8 mouse cellular contexts compared by ENCODE assay signal in genomic region chr5:66069470-66070144, GRCm38 (mm10).
A peak's percentile ranks its signal among the peaks of the same experiment; 100 is the strongest.
DNase-seq lines count a peak whose midpoint lies in the region; ATAC-seq lines count a peak whose summit lies in the region.

No protein-coding gene starts in this region.

- H3K36me3 ChIP-seq in embryonic facial prominence, embryonic 13.5 days, result no peaks in the 10 kb centered on the region
- no peaks in the 10 kb centered on the region for H3K36me3 ChIP-seq in limb, embryonic 12.5 days
- H3K36me3 ChIP-seq in midbrain, embryonic 11.5 days (ENCODE audit: control insufficient read depth, insufficient read depth, low read length), result no peaks in the 10 kb centered on the region
- no peaks in the 10 kb centered on the region for H3K36me3 ChIP-seq in splenic B cell, adult 2 months (ENCODE audit: control insufficient read depth, insufficient read depth, low read length, poor library complexity, severe bottlenecking)

- H3K27ac ChIP-seq in embryonic facial prominence, embryonic 13.5 days, result no peak overlapping the region
- H3K27ac ChIP-seq in limb, embryonic 12.5 days, result no peak overlapping the region
- no peak overlapping the region for H3K27ac ChIP-seq in midbrain, embryonic 11.5 days (ENCODE audit: low read depth, low read length)

- peak overlapping the region; percentile 88 for H3K4me2 ChIP-seq in embryonic facial prominence, embryonic 13.5 days
- H3K4me2 ChIP-seq in limb, embryonic 12.5 days, result peak overlapping the region; percentile 69
- peak overlapping the region; percentile 64 for H3K4me2 ChIP-seq in midbrain, embryonic 11.5 days

- H3K4me3 ChIP-seq in embryonic facial prominence, embryonic 13.5 days, result peak overlapping the region; percentile 46
- peak overlapping the region; percentile 43 for H3K4me3 ChIP-seq in limb, embryonic 12.5 days (replicated peaks)
- peak overlapping the region; percentile 30 for H3K4me3 ChIP-seq in midbrain, embryonic 11.5 days (ENCODE audit: low read depth, low read length)

- WGBS in embryonic facial prominence, embryonic 13.5 days, result 3% methylated on average over 27 of the region's 27 CpGs
- WGBS in limb, embryonic 12.5 days, result 3% methylated on average over 27 of the region's 27 CpGs
- WGBS in midbrain, embryonic 11.5 days, result 10% methylated on average over 27 of the region's 27 CpGs

- H3K27me3 ChIP-seq in embryonic facial prominence, embryonic 13.5 days, result peaks cover 3% of the 10 kb centered on the region; the same call in 1 of the 2 replicates
- 0 out of 2 replicates have a peak, but pooled peaks cover 4% of the 10 kb centered on the region for H3K27me3 ChIP-seq in limb, embryonic 12.5 days
- no peaks in the 10 kb centered on the region for H3K27me3 ChIP-seq in midbrain, embryonic 11.5 days (ENCODE audit: control insufficient read depth, insufficient read depth, low read length)
- no peaks in the 10 kb centered on the region for H3K27me3 ChIP-seq in splenic B cell, adult 2 months (ENCODE audit: control insufficient read depth, insufficient read depth, low read length, poor library complexity, severe bottlenecking)

- peak; percentile 46 to 62 for DNase-seq in urinary bladder, adult 18-20 months (ENCODE audit: low spot score in 2 of 2)
- DNase-seq in urinary bladder, adult 2 months (ENCODE audit: low spot score), result no peak
- DNase-seq in midbrain, embryonic 11.5 days (ENCODE audit: low spot score, missing footprints), result peak; percentile 90
- DNase-seq in splenic B cell, adult 2 months (ENCODE audit: low read depth, low spot score), result peak; percentile 83
- DNase-seq in ovary, postnatal 10 days (ENCODE audit: low spot score), result no peak

- no peaks in the 10 kb centered on the region for H3K9me3 ChIP-seq in embryonic facial prominence, embryonic 13.5 days
- H3K9me3 ChIP-seq in limb, embryonic 12.5 days, result no peaks in the 10 kb centered on the region
- no peaks in the 10 kb centered on the region for H3K9me3 ChIP-seq in midbrain, embryonic 11.5 days (ENCODE audit: control insufficient read depth, low read length)

- peak overlapping the region; percentile 58 for H3K9ac ChIP-seq in embryonic facial prominence, embryonic 13.5 days
- H3K9ac ChIP-seq in limb, embryonic 12.5 days (replicated peaks), result no peak overlapping the region; the same call in 1 of the 2 replicates
- peak overlapping the region; percentile 49; the same call in 1 of the 2 replicates for H3K9ac ChIP-seq in midbrain, embryonic 11.5 days (ENCODE audit: low read length)

- ATAC-seq in embryonic facial prominence, embryonic 13.5 days (ENCODE audit: insufficient number of reproducible peaks, insufficient read depth, low FRiP score, low TSS enrichment, low read depth), result peak; percentile 50; the same call in 1 of the 2 replicates
- peak; percentile 71 to 74 for ATAC-seq in hematopoietic stem cell, adult 5-6 weeks (replicated peaks in 1 of 2; ENCODE audit: insufficient read depth in 1 of 2, low FRiP score in 2 of 2, low TSS enrichment in 1 of 2, low read depth in 1 of 2, poor library complexity in 2 of 2, severe bottlenecking in 2 of 2)
- ATAC-seq in limb, embryonic 12.5 days (ENCODE audit: insufficient number of reproducible peaks, insufficient read depth, low FRiP score, low TSS enrichment, low read depth), result peak; percentile 65; the same call in 1 of the 2 replicates
- ATAC-seq in midbrain, embryonic 11.5 days (ENCODE audit: low FRiP score), result peak; percentile 50; the same call in 1 of the 2 replicates

- H3K4me1 ChIP-seq in embryonic facial prominence, embryonic 13.5 days, result peaks cover 10% of the 10 kb centered on the region; the same call in 1 of the 2 replicates
- H3K4me1 ChIP-seq in limb, embryonic 12.5 days (replicated peaks), result no peaks in the 10 kb centered on the region; the same call in none of the 2 replicates
- peaks cover 2% of the 10 kb centered on the region; the same call in 1 of the 2 replicates for H3K4me1 ChIP-seq in midbrain, embryonic 11.5 days (ENCODE audit: control insufficient read depth, insufficient read depth, low read length)

Comparison
In these comparisons a context has a peak if more than half of its experiments do, and no peak if none do; other contexts are left out.
1. DNase-seq: peak in urinary bladder, adult 18-20 months (2 of 2), midbrain, embryonic 11.5 days (single experiment) and splenic B cell, adult 2 months (single experiment); none in urinary bladder, adult 2 months (single experiment) and ovary, postnatal 10 days (single experiment).
2. Peak in every context shown above with its lines, with median percentiles within 50 percentile points of each other: ATAC-seq, H3K4me2 ChIP-seq and H3K4me3 ChIP-seq.